Mouse (Mus musculus): ENCODE data around the gene Gltpd2. TPM values are rescaled to one million over a fixed set of nuclear protein-coding genes. Genes with fewer than 3 reads are reported as not detected.

Gltpd2 gene
- total RNA-seq, 1 experiment from 2014 or later, result not detected

DNA sequence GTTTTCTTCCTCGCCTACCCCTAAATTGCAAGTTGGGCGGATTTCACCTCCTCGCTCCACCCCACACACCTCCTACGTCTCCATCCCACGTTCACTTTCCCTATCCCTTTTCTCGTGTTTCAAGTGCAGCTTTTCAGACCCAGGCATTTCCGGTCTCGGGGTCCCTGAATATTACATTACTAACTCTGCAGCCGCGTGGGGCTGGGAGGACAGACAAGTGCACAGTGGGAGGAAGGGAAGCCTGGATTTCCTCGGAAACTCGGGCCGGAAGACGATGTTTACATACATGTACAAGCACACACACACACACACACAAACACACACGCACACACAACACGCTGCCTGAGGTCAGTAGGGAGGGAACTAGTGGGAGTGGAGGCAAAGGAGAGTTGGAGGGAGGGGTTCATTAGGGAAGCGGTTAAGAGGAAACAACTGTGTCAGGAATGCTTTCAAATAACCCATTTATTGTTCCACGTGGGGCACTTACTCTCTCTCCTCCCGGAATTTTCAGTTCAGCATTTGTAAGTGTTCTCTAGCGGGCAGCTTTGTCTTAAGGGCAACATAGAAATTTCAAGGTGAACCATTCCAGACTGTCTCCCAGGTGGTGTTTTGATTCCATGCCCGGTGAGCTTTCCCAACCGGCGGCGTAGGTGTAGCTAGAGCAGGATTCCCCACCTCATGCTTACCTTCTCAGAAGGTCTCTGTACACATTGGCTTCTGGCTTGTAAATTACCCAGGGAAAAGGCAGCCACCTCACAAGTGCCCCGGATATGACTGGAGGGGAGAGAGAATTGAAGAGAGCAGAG, 44.7 kb downstream of the Gltpd2 start:
- no peak for DNase-seq

DNA sequence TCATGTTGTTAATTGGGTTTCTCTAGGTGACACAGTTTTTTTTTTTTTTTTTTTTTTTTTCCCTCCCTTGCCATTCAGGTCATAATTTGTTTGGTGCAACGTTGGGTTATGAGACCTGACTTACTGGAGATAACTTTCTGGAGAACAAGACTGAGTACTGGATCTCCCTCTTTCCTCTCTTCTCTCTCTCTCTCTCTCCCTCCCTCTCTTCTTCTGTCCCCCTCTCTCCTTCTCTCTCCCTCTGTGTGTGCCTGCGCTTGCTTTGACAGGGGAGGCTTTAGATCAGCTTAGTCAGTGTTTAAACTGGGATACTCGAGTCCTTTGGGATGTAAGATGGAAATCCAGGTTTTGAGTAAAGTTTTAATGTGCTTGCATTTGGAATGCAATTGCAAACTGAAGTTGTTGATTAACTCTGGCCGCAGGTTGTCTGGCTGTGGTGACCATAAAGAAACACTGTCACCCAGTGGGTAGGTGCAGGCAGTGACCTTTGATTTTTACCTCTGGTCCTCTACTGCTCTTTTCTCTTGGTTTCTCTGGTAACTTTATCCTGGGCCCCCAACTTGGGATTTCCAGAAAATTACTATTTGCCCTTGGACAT, 45.4 kb downstream of the Gltpd2 start:
- DNase-seq, result no peak

DNA sequence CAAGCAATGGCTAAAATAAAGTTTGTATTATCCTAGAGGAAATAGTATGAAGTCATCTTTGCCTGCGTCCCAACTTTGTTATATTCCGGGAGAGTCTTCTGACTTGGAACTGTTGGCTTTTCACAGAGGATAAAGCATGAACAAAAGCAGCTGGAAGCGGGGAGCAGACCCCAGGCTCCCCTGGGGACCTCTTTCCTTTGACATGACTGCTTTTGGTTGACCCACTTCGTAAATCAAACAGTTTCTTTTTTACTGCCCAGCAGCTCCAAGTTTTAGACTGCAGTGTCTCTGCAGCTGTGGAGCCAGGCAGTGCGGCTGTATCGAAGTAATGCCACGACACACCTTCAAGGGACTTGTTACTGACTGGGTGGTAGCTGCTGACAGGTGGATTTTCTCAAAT, 47.6 kb downstream of the Gltpd2 start:
- no peak for DNase-seq

Other genes starting within 250 kb of the Gltpd2 start
- gene Alox12e, start 196.6 kb upstream of the Gltpd2 start, total RNA-seq (2021), result not detected in 2 replicates
- gene Alox15, start 167.2 kb upstream of the Gltpd2 start, total RNA-seq (2021), result 2.1 and 2.7 TPM in 2 replicates
- 23.3 and 26.7 TPM in 2 replicates for gene Pelp1, start 109.2 kb upstream of the Gltpd2 start, total RNA-seq (2021)
- 17.1 and 29.9 TPM in 2 replicates for gene Arrb2, start 86.6 kb upstream of the Gltpd2 start, total RNA-seq (2021)
- 23.0 and 25.4 TPM in 2 replicates for gene Med11, start 67.3 kb upstream of the Gltpd2 start, total RNA-seq (2021)
- gene Zmynd15, start 59.8 kb upstream of the Gltpd2 start, total RNA-seq (2021), result 1.5 and 1.8 TPM in 2 replicates
- 5.5 and 7.1 TPM in 2 replicates for gene Cxcl16, start 59.2 kb upstream of the Gltpd2 start, total RNA-seq (2021)
- gene Tm4sf5, start 14.0 kb upstream of the Gltpd2 start, total RNA-seq (2021), result not detected in 2 replicates
- not detected in 2 replicates for gene Vmo1, start 4.6 kb upstream of the Gltpd2 start, total RNA-seq (2021)
- 254 and 270 TPM in 2 replicates for gene Psmb6, start 6.2 kb downstream of the Gltpd2 start, total RNA-seq (2021)
- gene Gm40193, start 13.7 kb downstream of the Gltpd2 start, total RNA-seq (2021), result not detected in 2 replicates
- 8.7 and 14.5 TPM in 2 replicates for gene Pld2, start 20.9 kb downstream of the Gltpd2 start, total RNA-seq (2021)
- gene Mink1, start 43.7 kb downstream of the Gltpd2 start, total RNA-seq (2021), result 45.7 and 58.9 TPM in 2 replicates
- not detected in 2 replicates for gene 4930544D05Rik, start 96.7 kb downstream of the Gltpd2 start, total RNA-seq (2021)
- gene Chrne, start 100.0 kb downstream of the Gltpd2 start, total RNA-seq (2021), result not detected in 2 replicates
- gene Gp1ba, start 119.9 kb downstream of the Gltpd2 start, total RNA-seq (2021), result not detected in 2 replicates
- gene Rnf167, start 128.0 kb downstream of the Gltpd2 start, total RNA-seq (2021), result 92.7 and 106 TPM in 2 replicates
- gene Slc25a11, start 128.3 kb downstream of the Gltpd2 start, total RNA-seq (2021), result 122 and 146 TPM in 2 replicates
- 922 and 959 TPM in 2 replicates for gene Pfn1, start 135.4 kb downstream of the Gltpd2 start, total RNA-seq (2021)
- 17.9 and 28.3 TPM in 2 replicates for gene Eno3, start 138.0 kb downstream of the Gltpd2 start, total RNA-seq (2021)
- 88.3 and 97.4 TPM in 2 replicates for gene Spag7, start 150.2 kb downstream of the Gltpd2 start, total RNA-seq (2021)
- gene Camta2, start 168.9 kb downstream of the Gltpd2 start, total RNA-seq (2021), result 50.2 and 51.3 TPM in 2 replicates
- 9.1 and 12.2 TPM in 2 replicates for gene Inca1, start 181.0 kb downstream of the Gltpd2 start, total RNA-seq (2021)
- gene Kif1c, start 181.4 kb downstream of the Gltpd2 start, total RNA-seq (2021), result 173 and 182 TPM in 2 replicates
- 10.8 and 13.4 TPM in 2 replicates for gene Zfp3, start 245.0 kb downstream of the Gltpd2 start, total RNA-seq (2021)